Mouse (Mus musculus): ENCODE measurements around the gene Tars2. TPM values are rescaled to one million over a fixed set of nuclear protein-coding genes. Genes with fewer than 3 reads are reported as not detected.
"Not testable (repeated sequence)": the region's sequence is repeated elsewhere in the genome, so short reads cannot be mapped to it uniquely, and the experiment has no call there.

Gene Tars2
- 47.9 and 49.6 TPM in 2 replicates for polyA plus RNA-seq (2014; fragmentation: Nextera tagmentation; extraction: Ambion mirVana)

GRCm38 (mm10) chr3:95760106-95760505, at the start of gene Tars2:
Gene Tars2 (minus strand): TSS chr3:95760206.
- H3K9me3 ChIP-seq (ENCODE audit: control insufficient read depth, low read length) = no peaks in the 10 kb centered on the region
- H3K4me3 ChIP-seq (ENCODE audit: low read depth, low read length) = no peak within 1 kb of the TSS
- DNase-seq (ENCODE audit: low spot score, missing footprints) (no peak), ATAC-seq (ENCODE audit: low FRiP score) (no peak)
- peaks cover 10% of the 10 kb centered on the region for H3K36me3 ChIP-seq (ENCODE audit: control insufficient read depth, insufficient read depth, low read length)
- H3K4me1 ChIP-seq (ENCODE audit: control insufficient read depth, insufficient read depth, low read length) = no peaks in the 10 kb centered on the region; the same call in 1 of the 2 replicates
- H3K27me3 ChIP-seq (ENCODE audit: control insufficient read depth, insufficient read depth, low read length) = no peaks in the 10 kb centered on the region
- no peak within 1 kb of the TSS for H3K4me2 ChIP-seq
- H3K9ac ChIP-seq (ENCODE audit: low read length) = no peak within 1 kb of the TSS
- 91% methylated on average over 6 of the region's 6 CpGs for WGBS
- no peak within 1 kb of the TSS for H3K27ac ChIP-seq (ENCODE audit: low read depth, low read length)

GRCm38 (mm10) chr3:95808384-95808783, 48.4 kb upstream of the Tars2 start:
- H3K27ac ChIP-seq (ENCODE audit: low read depth, low read length) = no peak overlapping the region
- peaks cover 2% of the 10 kb centered on the region; the same call in 1 of the 2 replicates for H3K36me3 ChIP-seq (ENCODE audit: control insufficient read depth, insufficient read depth, low read length)
- H3K9me3 ChIP-seq (ENCODE audit: control insufficient read depth, low read length) = no peaks in the 10 kb centered on the region
- H3K9ac ChIP-seq (ENCODE audit: low read length) = no peak overlapping the region
- 77% methylated on average over 2 of the region's 2 CpGs for WGBS
- no peaks in the 10 kb centered on the region for H3K4me1 ChIP-seq (ENCODE audit: control insufficient read depth, insufficient read depth, low read length)
- H3K4me3 ChIP-seq (ENCODE audit: low read depth, low read length) = no peak overlapping the region
- H3K4me2 ChIP-seq = no peak overlapping the region
- DNase-seq (ENCODE audit: low spot score, missing footprints) (no peak), ATAC-seq (ENCODE audit: low FRiP score) (no peak)
- no peaks in the 10 kb centered on the region for H3K27me3 ChIP-seq (ENCODE audit: control insufficient read depth, insufficient read depth, low read length)

- not testable (repeated sequence) for H3K36me3 ChIP-seq (ENCODE audit: control insufficient read depth, insufficient read depth, low read length)
These were observed 47.6 kb upstream of the Tars2 start for GRCm38 (mm10) chr3:95807630-95808029.

GRCm38 (mm10) chr3:95806677-95807076, 46.7 kb upstream of the Tars2 start:
- no peak for ATAC-seq (ENCODE audit: low FRiP score)
- Histone ChIP-seq H3K9ac (ENCODE audit: low read length) (no peak overlapping the region), H3K4me2 (no peak overlapping the region), H3K36me3 (ENCODE audit: control insufficient read depth, insufficient read depth, low read length) (peaks cover 5% of the 10 kb centered on the region; the same call in 1 of the 2 replicates), H3K4me1 (ENCODE audit: control insufficient read depth, insufficient read depth, low read length) (no peaks in the 10 kb centered on the region), H3K27ac (ENCODE audit: low read depth, low read length) (no peak overlapping the region), H3K9me3 (ENCODE audit: control insufficient read depth, low read length) (no peaks in the 10 kb centered on the region), H3K27me3 (ENCODE audit: control insufficient read depth, insufficient read depth, low read length) (no peaks in the 10 kb centered on the region), H3K4me3 (ENCODE audit: low read depth, low read length) (no peak overlapping the region)
- DNase-seq (ENCODE audit: low spot score, missing footprints) = peak; percentile 74
- 81% methylated on average over 1 of the region's 1 CpGs for WGBS

More at GRCm38 (mm10) chr3:95807630-95808029, 47.6 kb upstream of the Tars2 start:
- not testable (repeated sequence) for H3K4me2 ChIP-seq; H3K4me1 ChIP-seq (ENCODE audit: control insufficient read depth, insufficient read depth, low read length); H3K9ac ChIP-seq (ENCODE audit: low read length); H3K9me3 ChIP-seq (ENCODE audit: control insufficient read depth, low read length); H3K4me3 ChIP-seq (ENCODE audit: low read depth, low read length); DNase-seq (ENCODE audit: low spot score, missing footprints); H3K27me3 ChIP-seq (ENCODE audit: control insufficient read depth, insufficient read depth, low read length); H3K27ac ChIP-seq (ENCODE audit: low read depth, low read length); ATAC-seq (ENCODE audit: low FRiP score)
- WGBS = 97% methylated on average over 3 of the region's 6 CpGs

- H3K27me3 ChIP-seq (ENCODE audit: control insufficient read depth, insufficient read depth, low read length) = no peaks in the 10 kb centered on the region
- H3K36me3 ChIP-seq (ENCODE audit: control insufficient read depth, insufficient read depth, low read length) = peaks cover 5% of the 10 kb centered on the region; the same call in 1 of the 2 replicates
- H3K4me1 ChIP-seq (ENCODE audit: control insufficient read depth, insufficient read depth, low read length) = no peaks in the 10 kb centered on the region
- H3K4me2 ChIP-seq = no peak overlapping the region
- H3K9ac ChIP-seq (ENCODE audit: low read length) = no peak overlapping the region
- WGBS = 95% methylated on average over 4 of the region's 4 CpGs
- DNase-seq (ENCODE audit: low spot score, missing footprints) (peak; percentile 61), ATAC-seq (ENCODE audit: low FRiP score) (no peak)
- H3K27ac ChIP-seq (ENCODE audit: low read depth, low read length) = no peak overlapping the region
- H3K4me3 ChIP-seq (ENCODE audit: low read depth, low read length) = no peak overlapping the region
- H3K9me3 ChIP-seq (ENCODE audit: control insufficient read depth, low read length) = no peaks in the 10 kb centered on the region
These were observed 43.8 kb upstream of the Tars2 start for GRCm38 (mm10) chr3:95803851-95804250.

- ATAC-seq (ENCODE audit: low FRiP score) (no peak), DNase-seq (ENCODE audit: low spot score, missing footprints) (peak; percentile 60)
- Histone ChIP-seq H3K27me3 (ENCODE audit: control insufficient read depth, insufficient read depth, low read length) (no peaks in the 10 kb centered on the region), H3K4me1 (ENCODE audit: control insufficient read depth, insufficient read depth, low read length) (no peaks in the 10 kb centered on the region), H3K4me2 (no peak overlapping the region), H3K9ac (ENCODE audit: low read length) (no peak overlapping the region), H3K36me3 (ENCODE audit: control insufficient read depth, insufficient read depth, low read length) (peaks cover 3% of the 10 kb centered on the region; the same call in 1 of the 2 replicates), H3K4me3 (ENCODE audit: low read depth, low read length) (no peak overlapping the region), H3K27ac (ENCODE audit: low read depth, low read length) (no peak overlapping the region), H3K9me3 (ENCODE audit: control insufficient read depth, low read length) (no peaks in the 10 kb centered on the region)
- 92% methylated on average over 4 of the region's 4 CpGs for WGBS
These were observed 38.8 kb upstream of the Tars2 start for GRCm38 (mm10) chr3:95798756-95799155.

- Histone ChIP-seq H3K9me3 (ENCODE audit: control insufficient read depth, low read length) (no peaks in the 10 kb centered on the region), H3K27ac (ENCODE audit: low read depth, low read length) (no peak overlapping the region), H3K4me2 (no peak overlapping the region), H3K27me3 (ENCODE audit: control insufficient read depth, insufficient read depth, low read length) (no peaks in the 10 kb centered on the region), H3K9ac (ENCODE audit: low read length) (no peak overlapping the region), H3K36me3 (ENCODE audit: control insufficient read depth, insufficient read depth, low read length) (no peaks in the 10 kb centered on the region), H3K4me3 (ENCODE audit: low read depth, low read length) (no peak overlapping the region), H3K4me1 (ENCODE audit: control insufficient read depth, insufficient read depth, low read length) (no peaks in the 10 kb centered on the region)
- ATAC-seq (ENCODE audit: low FRiP score) (no peak), DNase-seq (ENCODE audit: low spot score, missing footprints) (peak; percentile 65)
- 92% methylated on average over 1 of the region's 1 CpGs for WGBS
These were observed 34.3 kb upstream of the Tars2 start for GRCm38 (mm10) chr3:95794299-95794698.

- H3K27ac ChIP-seq (ENCODE audit: low read depth, low read length) = no peak overlapping the region
- no peaks in the 10 kb centered on the region for H3K4me1 ChIP-seq (ENCODE audit: control insufficient read depth, insufficient read depth, low read length)
- H3K27me3 ChIP-seq (ENCODE audit: control insufficient read depth, insufficient read depth, low read length) = no peaks in the 10 kb centered on the region
- no peak for ATAC-seq (ENCODE audit: low FRiP score)
- 78% methylated on average over 2 of the region's 2 CpGs for WGBS
- no peak overlapping the region for H3K4me2 ChIP-seq
- H3K9ac ChIP-seq (ENCODE audit: low read length) = no peak overlapping the region
- H3K4me3 ChIP-seq (ENCODE audit: low read depth, low read length) = no peak overlapping the region
- H3K9me3 ChIP-seq (ENCODE audit: control insufficient read depth, low read length) = no peaks in the 10 kb centered on the region
- no peaks in the 10 kb centered on the region for H3K36me3 ChIP-seq (ENCODE audit: control insufficient read depth, insufficient read depth, low read length)
- DNase-seq (ENCODE audit: low spot score, missing footprints) = peak; percentile 71
These were observed 33.7 kb upstream of the Tars2 start for GRCm38 (mm10) chr3:95793662-95794061.

GRCm38 (mm10) chr3:95785501-95785900, 25.5 kb upstream of the Tars2 start:
- Histone ChIP-seq H3K4me3 (ENCODE audit: low read depth, low read length) (no peak overlapping the region), H3K27me3 (ENCODE audit: control insufficient read depth, insufficient read depth, low read length) (no peaks in the 10 kb centered on the region), H3K36me3 (ENCODE audit: control insufficient read depth, insufficient read depth, low read length) (peaks cover 10% of the 10 kb centered on the region), H3K4me1 (ENCODE audit: control insufficient read depth, insufficient read depth, low read length) (no peaks in the 10 kb centered on the region), H3K4me2 (no peak overlapping the region), H3K9me3 (ENCODE audit: control insufficient read depth, low read length) (no peaks in the 10 kb centered on the region), H3K27ac (ENCODE audit: low read depth, low read length) (no peak overlapping the region), H3K9ac (ENCODE audit: low read length) (no peak overlapping the region)
- 91% methylated on average over 4 of the region's 4 CpGs for WGBS
- DNase-seq (ENCODE audit: low spot score, missing footprints) (peak; percentile 37), ATAC-seq (ENCODE audit: low FRiP score) (no peak)
